Mouse (Mus musculus) hindbrain, embryonic 12.5 days (tissue): ENCODE measurements around the gene Dnmt3a. TPM values are rescaled to one million over a fixed set of nuclear protein-coding genes. Genes with fewer than 3 reads are reported as not detected.

Source experiments
- ATAC-seq: fragments of 200-750 bp; cut with Nextera tagmentation; 2 replicates; pipeline ENCODE4 v1.8.0; 2017; ENCODE audit warnings: moderate TSS enrichment; ENCODE audit not compliant: low FRiP score
- H3K27ac ChIP-seq: fragments of 300-500 bp; sonication (generic); 2 replicates; pipeline ENCODE4 v1.5.1; 2016; ENCODE audit warnings: mild to moderate bottlenecking
- H3K27me3 ChIP-seq: fragments of 300-500 bp; sonication (generic); 2 replicates; pipeline ENCODE4 v1.6.1; 2016; ENCODE audit warnings: mild to moderate bottlenecking
- H3K36me3 ChIP-seq: fragments of 300-500 bp; sonication (generic); 2 replicates; pipeline ENCODE4 v1.6.1; 2016; ENCODE audit warnings: mild to moderate bottlenecking
- H3K4me1 ChIP-seq: fragments of 300-500 bp; sonication (generic); 2 replicates; pipeline ENCODE4 v1.6.1; 2016
- H3K4me2 ChIP-seq: fragments of 300-500 bp; sonication (generic); replicated peaks from 2 replicates; pipeline ENCODE4 v1.6.1; 2016; ENCODE audit warnings: mild to moderate bottlenecking
- H3K4me3 ChIP-seq: fragments of 300-500 bp; sonication (generic); 2 replicates; pipeline ENCODE4 v1.5.1; 2016; ENCODE audit warnings: mild to moderate bottlenecking
- H3K9ac ChIP-seq: fragments of 300-500 bp; sonication (generic); 2 replicates; pipeline ENCODE4 v1.6.1; 2016; ENCODE audit warnings: mild to moderate bottlenecking, moderate library complexity
- H3K9me3 ChIP-seq: fragments of 300-500 bp; sonication (generic); replicated peaks from 2 replicates; pipeline ENCODE4 v1.6.1; 2016; ENCODE audit warnings: mild to moderate bottlenecking
- WGBS: fragments of 180-500 bp; shearing (Covaris S2); methylation state at CpG from one replicate; pipeline ENCODE4 v1.1.7; 2016; 5-methylcytosine and 5-hydroxymethylcytosine counted together
- polyA plus RNA-seq: library from polyadenylated mRNA; unstranded; fragments of >200 nt; fragmentation: Nextera tagmentation; extraction: Ambion mirVana; gene quantifications from 2 replicates; pipeline ENCODE4 v1.2.1, GENCODE M21; 2016

The Dnmt3a gene
- polyA plus RNA-seq: 166 and 180 TPM in 2 replicates

DNA sequence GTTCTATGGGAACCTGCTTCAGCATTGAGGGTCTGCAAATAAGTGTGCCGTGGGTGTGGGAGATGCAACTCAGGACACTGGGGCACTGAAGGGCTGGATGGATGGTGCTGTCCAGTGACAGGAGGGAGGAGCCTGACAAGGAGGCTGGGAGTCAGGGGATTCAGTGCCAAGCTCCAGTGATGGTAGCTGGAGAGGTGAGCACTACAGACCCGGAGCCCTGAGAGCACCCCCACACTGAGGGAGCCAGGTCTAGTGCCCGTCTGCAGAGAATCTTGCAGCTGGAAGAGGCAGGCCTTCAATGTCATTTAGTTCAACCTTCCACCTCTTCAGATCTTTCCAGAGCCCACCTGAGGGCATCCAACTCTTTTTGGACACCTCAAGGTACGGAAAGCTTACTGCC is at the start of gene Dnmt3a:
Dnmt3a (plus strand) TSS at position 156 of the 400 bp plus-strand sequence.
- peak within 1 kb of the TSS; percentile 75 for H3K4me2 ChIP-seq
- H3K9me3 ChIP-seq: no peaks in the 10 kb centered on the region
- no peaks in the 10 kb centered on the region for H3K36me3 ChIP-seq
- H3K9ac ChIP-seq: peak within 1 kb of the TSS; percentile 91
- ATAC-seq: peak; percentile 18
- H3K27me3 ChIP-seq: peaks cover 11% of the 10 kb centered on the region; the same call in 1 of the 2 replicates
- peak within 1 kb of the TSS; percentile 97 for H3K4me3 ChIP-seq
- peaks cover 31% of the 10 kb centered on the region for H3K4me1 ChIP-seq
- 23% methylated on average over 4 of the region's 4 CpGs for WGBS
- H3K27ac ChIP-seq: peak within 1 kb of the TSS; percentile 91

- Histone ChIP-seq H3K9ac (no peak overlapping the region), H3K4me3 (no peak overlapping the region), H3K27ac (no peak overlapping the region), H3K9me3 (no peaks in the 10 kb centered on the region), H3K36me3 (0 out of 2 replicates have a peak, but pooled peaks cover 13% of the 10 kb centered on the region), H3K27me3 (no peaks in the 10 kb centered on the region), H3K4me1 (no peaks in the 10 kb centered on the region), H3K4me2 (no peak overlapping the region)
- ATAC-seq: no peak
- WGBS: 96% methylated on average over 3 of the region's 3 CpGs
Measured at GRCm38 (mm10) chr12:3756216-3756615, 49.6 kb upstream of the Dnmt3a start.

- Histone ChIP-seq H3K36me3 (0 out of 2 replicates have a peak, but pooled peaks cover 4% of the 10 kb centered on the region), H3K9me3 (no peaks in the 10 kb centered on the region), H3K27ac (no peak overlapping the region), H3K4me2 (no peak overlapping the region), H3K4me3 (no peak overlapping the region), H3K27me3 (no peaks in the 10 kb centered on the region), H3K9ac (no peak overlapping the region), H3K4me1 (no peaks in the 10 kb centered on the region)
- no peak for ATAC-seq
- WGBS: 83% methylated on average over 3 of the region's 3 CpGs
Measured at GRCm38 (mm10) chr12:3758127-3758526, 47.7 kb upstream of the Dnmt3a start.

- ATAC-seq: no peak
- Histone ChIP-seq H3K4me1 (no peaks in the 10 kb centered on the region), H3K36me3 (no peaks in the 10 kb centered on the region), H3K4me3 (no peak overlapping the region), H3K4me2 (no peak overlapping the region), H3K27me3 (no peaks in the 10 kb centered on the region), H3K9ac (no peak overlapping the region), H3K9me3 (no peaks in the 10 kb centered on the region), H3K27ac (no peak overlapping the region)
- 60% methylated on average over 4 of the region's 4 CpGs for WGBS
Measured at GRCm38 (mm10) chr12:3759419-3759818, 46.4 kb upstream of the Dnmt3a start.

- Histone ChIP-seq H3K4me1 (no peaks in the 10 kb centered on the region), H3K27me3 (no peaks in the 10 kb centered on the region), H3K4me3 (no peak overlapping the region), H3K4me2 (no peak overlapping the region), H3K9me3 (no peaks in the 10 kb centered on the region), H3K27ac (no peak overlapping the region), H3K9ac (no peak overlapping the region), H3K36me3 (no peaks in the 10 kb centered on the region)
- 77% methylated on average over 4 of the region's 4 CpGs for WGBS
- ATAC-seq: no peak
Measured at GRCm38 (mm10) chr12:3760876-3761590, 44.8 kb upstream of the Dnmt3a start.

DNA sequence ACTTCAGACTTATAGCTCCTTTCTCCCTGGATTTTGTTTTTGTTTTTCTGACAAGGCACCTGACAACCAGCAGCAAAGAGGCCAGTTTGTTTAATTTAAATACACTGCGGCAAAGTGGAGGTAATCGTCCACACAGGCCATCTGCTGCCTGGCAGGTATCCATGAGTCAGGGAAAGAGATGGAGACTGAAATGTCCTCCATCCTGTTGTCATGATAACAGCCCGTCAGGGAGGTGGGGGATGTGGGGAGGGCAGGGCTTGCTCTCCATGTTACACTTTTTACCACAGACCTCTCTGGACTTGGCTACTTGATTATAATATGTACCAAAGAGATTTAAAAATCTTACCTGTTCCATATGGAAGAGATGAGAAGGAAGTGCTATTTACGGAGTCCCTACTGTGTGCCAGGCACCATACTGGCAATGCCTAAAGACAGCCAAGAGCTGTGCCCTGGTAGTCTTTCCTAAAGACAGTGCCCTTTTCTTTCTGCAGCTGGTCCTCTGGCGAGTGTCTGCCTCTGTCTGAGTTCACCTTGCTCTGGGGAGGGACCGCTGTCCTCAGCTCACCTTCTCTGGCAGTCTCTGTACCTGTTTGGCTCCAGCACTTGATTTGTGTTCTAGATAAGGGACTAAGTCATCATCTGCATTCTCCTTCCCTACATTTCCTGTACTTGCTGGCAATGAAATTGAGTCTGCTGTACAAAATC is 44.1 kb upstream of the Dnmt3a start:
- Histone ChIP-seq H3K27ac (no peak overlapping the region), H3K27me3 (no peaks in the 10 kb centered on the region), H3K36me3 (no peaks in the 10 kb centered on the region), H3K9me3 (no peaks in the 10 kb centered on the region), H3K4me2 (no peak overlapping the region), H3K4me1 (no peaks in the 10 kb centered on the region), H3K9ac (no peak overlapping the region), H3K4me3 (no peak overlapping the region)
- ATAC-seq: no peak
- WGBS: 78% methylated on average over 6 of the region's 6 CpGs

GRCm38 (mm10) chr12:3764191-3764804 is 41.5 kb upstream of the Dnmt3a start:
- H3K4me1 ChIP-seq: no peaks in the 10 kb centered on the region
- no peak overlapping the region for H3K9ac ChIP-seq
- H3K4me2 ChIP-seq: no peak overlapping the region
- no peaks in the 10 kb centered on the region for H3K36me3 ChIP-seq
- no peak overlapping the region for H3K27ac ChIP-seq
- H3K27me3 ChIP-seq: no peaks in the 10 kb centered on the region
- ATAC-seq: no peak
- H3K9me3 ChIP-seq: no peaks in the 10 kb centered on the region
- WGBS: 89% methylated on average over 3 of the region's 3 CpGs
- no peak overlapping the region for H3K4me3 ChIP-seq

GRCm38 (mm10) chr12:3767360-3767759 is 38.4 kb upstream of the Dnmt3a start:
- Histone ChIP-seq H3K9ac (no peak overlapping the region), H3K4me1 (no peaks in the 10 kb centered on the region), H3K9me3 (no peaks in the 10 kb centered on the region), H3K4me3 (no peak overlapping the region), H3K36me3 (no peaks in the 10 kb centered on the region), H3K4me2 (no peak overlapping the region), H3K27me3 (no peaks in the 10 kb centered on the region), H3K27ac (no peak overlapping the region)
- 53% methylated on average over 8 of the region's 8 CpGs for WGBS
- no peak for ATAC-seq

GRCm38 (mm10) chr12:3768391-3768790 is 37.4 kb upstream of the Dnmt3a start:
- Histone ChIP-seq H3K9me3 (no peaks in the 10 kb centered on the region), H3K4me3 (no peak overlapping the region), H3K9ac (no peak overlapping the region), H3K27me3 (no peaks in the 10 kb centered on the region), H3K36me3 (peaks cover 5% of the 10 kb centered on the region; the same call in 1 of the 2 replicates), H3K27ac (no peak overlapping the region), H3K4me1 (no peaks in the 10 kb centered on the region), H3K4me2 (no peak overlapping the region)
- 88% methylated on average over 4 of the region's 4 CpGs for WGBS
- ATAC-seq: no peak

DNA sequence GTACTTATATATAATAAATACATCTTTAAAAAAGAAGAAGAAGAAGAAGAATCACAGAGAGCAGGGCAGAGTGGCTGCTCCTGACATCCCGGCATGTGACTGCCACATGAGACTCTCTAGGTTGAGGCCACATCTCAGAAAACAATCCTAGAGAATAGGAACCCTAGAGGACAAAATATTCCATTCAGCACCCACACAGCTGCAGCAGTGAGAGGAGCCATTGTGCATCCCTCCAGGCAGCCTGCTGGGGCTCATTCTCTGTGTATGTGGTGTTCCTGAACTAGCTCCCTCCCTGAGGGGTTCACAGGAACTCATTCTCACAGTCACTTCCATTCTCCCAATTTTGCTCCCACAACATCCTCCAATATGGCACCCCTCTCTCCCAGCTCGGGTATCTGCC is 35.3 kb upstream of the Dnmt3a start:
- Histone ChIP-seq H3K36me3 (peaks cover 5% of the 10 kb centered on the region; the same call in 1 of the 2 replicates), H3K9me3 (no peaks in the 10 kb centered on the region), H3K9ac (no peak overlapping the region), H3K4me2 (no peak overlapping the region), H3K27me3 (no peaks in the 10 kb centered on the region), H3K4me1 (no peaks in the 10 kb centered on the region), H3K4me3 (no peak overlapping the region), H3K27ac (no peak overlapping the region)
- no peak for ATAC-seq
- WGBS: 78% methylated on average over 2 of the region's 2 CpGs

DNA sequence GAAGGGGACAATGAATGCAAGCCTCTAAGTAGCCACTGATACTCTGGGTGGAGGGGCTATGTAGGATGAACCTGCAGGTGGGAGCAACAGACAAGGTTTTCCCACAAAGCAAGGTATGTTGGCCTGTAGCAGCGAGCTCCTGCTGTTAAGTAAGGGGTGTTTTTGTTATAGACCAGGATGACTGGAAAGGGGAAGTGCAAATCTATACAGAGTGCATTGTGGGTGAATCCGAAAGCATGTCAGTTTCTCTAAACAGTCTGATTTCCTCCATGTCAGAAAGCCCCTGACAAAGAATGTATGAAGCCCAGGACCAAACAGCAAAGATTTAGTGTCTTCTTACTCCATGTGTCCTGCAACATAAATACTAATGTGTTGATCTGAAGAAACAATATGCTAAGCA is 34.7 kb upstream of the Dnmt3a start:
- no peak for ATAC-seq
- WGBS: 93% methylated on average over 2 of the region's 2 CpGs

GRCm38 (mm10) chr12:3773643-3774042 is 32.2 kb upstream of the Dnmt3a start:
- Histone ChIP-seq H3K4me2 (no peak overlapping the region), H3K27ac (no peak overlapping the region), H3K4me3 (no peak overlapping the region), H3K27me3 (0 out of 2 replicates have a peak, but pooled peaks cover 3% of the 10 kb centered on the region), H3K36me3 (peaks cover 13% of the 10 kb centered on the region; the same call in 1 of the 2 replicates), H3K9me3 (no peaks in the 10 kb centered on the region), H3K4me1 (no peaks in the 10 kb centered on the region), H3K9ac (no peak overlapping the region)
- 88% methylated on average over 3 of the region's 3 CpGs for WGBS
- ATAC-seq: no peak

More for the DNA sequence above, 34.7 kb upstream of the Dnmt3a start:
- Histone ChIP-seq H3K4me1 (no peaks in the 10 kb centered on the region), H3K9me3 (no peaks in the 10 kb centered on the region), H3K4me3 (no peak overlapping the region), H3K27ac (no peak overlapping the region), H3K9ac (no peak overlapping the region), H3K4me2 (no peak overlapping the region), H3K36me3 (peaks cover 9% of the 10 kb centered on the region; the same call in 1 of the 2 replicates), H3K27me3 (no peaks in the 10 kb centered on the region)
